Mouse (Mus musculus) kidney, postnatal 14 days (tissue): ENCODE results near the gene Efcab12.

Experiments used
- DNase-seq: peaks from one replicate; pipeline ENCODE4 v3.0.0; 2022; ENCODE audit warnings: mixed read lengths

Gene Efcab12

DNA sequence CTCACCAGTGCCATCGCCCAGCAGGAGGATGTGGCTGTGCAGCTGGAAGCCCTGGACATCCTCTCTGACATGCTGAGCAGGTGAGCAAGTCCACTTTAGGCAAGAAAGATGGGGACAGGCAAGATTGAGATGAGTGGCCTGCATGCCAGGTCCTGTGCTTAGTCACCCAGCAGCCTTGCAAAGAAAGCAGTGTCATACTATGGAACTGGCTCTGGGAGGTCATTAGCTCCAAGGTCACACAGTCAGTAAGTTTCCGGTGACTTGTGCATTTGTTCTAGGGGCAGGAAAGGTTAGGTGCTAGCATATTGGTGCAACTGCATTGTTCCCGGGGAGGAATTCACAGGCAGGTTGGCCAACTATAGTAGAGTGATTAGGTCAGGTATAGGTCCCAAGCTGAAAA, 55.4 kb downstream of the Efcab12 start:
- DNase-seq: no peak

DNA sequence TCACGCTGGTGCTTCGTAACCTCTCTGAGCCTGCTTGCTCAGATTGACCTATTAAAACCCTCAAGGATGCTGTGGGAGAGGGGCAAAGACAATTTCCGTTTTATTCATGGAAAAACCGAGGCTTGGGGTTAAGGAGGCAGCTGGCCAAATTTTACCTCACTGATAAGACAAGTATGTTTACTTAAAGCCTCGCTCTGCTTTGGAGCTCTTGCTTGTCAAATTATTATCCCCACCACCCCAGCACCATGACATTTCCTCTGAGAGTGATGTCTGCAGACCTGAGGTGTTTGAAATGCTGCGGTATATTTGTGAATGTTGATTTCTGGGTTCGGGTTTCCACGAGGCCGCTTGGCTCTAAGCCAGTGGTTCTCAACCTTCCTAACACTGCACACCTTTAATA, 61.8 kb downstream of the Efcab12 start:
- no peak for DNase-seq

DNA sequence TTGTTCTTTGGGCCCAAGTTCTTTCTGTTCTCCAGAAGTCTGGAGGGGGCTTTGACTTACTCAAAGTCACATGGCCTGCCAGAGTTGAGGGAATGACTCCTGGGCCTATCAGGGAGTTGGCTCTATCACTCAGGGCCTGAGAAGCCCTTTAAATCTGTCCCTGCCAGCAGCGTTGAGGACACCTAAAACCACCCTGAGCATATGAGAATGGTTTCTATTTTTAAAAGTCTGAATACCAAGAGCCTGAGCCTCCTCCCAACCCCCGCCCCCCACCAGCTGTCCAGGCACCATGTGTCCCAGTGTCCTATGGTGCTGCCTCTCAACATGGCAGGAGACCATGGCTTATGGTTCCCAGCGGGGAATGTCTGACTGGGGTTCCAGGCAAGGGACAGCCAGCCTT, 62.4 kb downstream of the Efcab12 start:
- DNase-seq: no peak

DNA sequence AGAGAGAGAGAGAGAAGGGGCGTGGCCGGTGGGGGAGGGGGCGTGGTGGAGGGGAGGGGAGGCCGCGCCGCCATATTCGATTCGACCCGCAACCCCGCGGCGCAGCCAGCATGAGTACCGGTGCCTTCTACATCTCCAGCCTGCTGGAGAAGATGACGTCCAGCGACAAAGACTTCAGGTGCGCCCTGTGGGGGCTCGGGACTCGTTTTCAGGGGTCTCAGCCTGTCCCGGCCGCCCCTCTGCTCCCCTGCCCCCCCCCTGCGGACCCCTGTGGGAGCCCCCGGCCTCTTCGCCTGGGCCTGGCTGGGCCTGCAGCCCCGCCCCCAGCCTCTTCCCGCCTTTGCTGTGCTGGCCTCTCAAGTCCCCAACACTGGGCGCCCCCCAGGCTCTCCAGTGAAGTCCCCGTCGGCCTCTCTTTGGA, 63.7 kb downstream of the Efcab12 start, which contains the start of gene Cand2:
Gene Cand2, plus strand, starts transcription at position 38 of the 421 bp plus-strand sequence.
- peak; percentile 60 for DNase-seq

DNA sequence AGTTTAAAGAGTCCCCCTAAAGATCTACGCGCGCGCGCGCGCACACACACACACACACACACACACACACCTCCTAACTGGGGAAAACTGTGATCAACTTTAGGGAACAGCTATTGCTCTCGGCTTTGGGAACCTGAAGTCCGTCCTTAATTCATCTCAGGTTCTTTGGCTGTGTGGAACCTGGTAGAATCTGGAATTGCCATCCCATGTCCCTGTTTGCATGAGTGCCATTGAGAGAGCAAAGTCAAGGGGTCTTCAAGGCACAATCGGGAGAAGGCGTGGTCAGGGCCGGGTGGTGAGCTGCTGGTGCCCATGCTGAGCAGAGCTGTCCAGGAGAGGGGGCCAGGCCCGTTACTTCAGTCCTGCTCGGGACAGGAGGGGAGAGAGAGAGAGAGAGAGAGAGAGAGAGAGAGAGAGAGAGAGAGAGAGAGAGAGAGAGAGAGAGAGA, 64.2 kb downstream of the Efcab12 start:
- DNase-seq: peak; percentile 49

DNA sequence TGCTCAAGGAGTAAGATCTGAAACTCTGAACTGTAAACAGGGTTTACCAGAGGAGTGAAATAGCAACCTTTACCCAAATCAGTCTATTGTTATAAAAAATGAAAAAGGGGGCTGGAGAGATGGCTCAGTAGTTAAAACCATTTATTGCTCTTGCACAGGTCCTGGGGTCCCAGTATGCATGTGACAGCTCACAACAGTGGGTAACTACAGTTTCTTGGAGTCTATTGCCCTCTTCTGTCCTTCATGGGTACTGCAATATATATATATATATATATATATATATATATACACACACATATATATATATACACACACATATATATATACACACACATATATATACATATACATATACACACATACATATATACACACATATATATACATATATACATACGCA, 65.6 kb downstream of the Efcab12 start:
- DNase-seq: no peak

DNA sequence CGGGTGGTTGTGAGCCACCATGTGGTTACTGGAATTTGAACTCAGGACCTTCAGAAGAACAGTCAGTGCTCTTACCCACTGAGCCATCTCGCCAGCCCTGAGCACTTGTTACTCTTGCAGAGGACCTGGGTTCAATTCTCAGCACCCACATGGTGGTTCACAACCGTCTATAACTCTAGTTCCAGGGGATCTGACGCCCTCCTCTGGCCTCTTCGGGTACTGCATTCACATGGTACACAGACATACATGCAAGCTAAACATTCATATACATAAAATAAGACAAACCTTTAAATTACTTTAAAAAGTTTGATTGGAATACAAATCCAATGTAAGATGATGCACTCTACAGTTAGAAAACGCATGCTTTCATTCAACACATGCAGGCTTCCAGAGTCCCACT, 66.0 kb downstream of the Efcab12 start:
- no peak for DNase-seq

DNA sequence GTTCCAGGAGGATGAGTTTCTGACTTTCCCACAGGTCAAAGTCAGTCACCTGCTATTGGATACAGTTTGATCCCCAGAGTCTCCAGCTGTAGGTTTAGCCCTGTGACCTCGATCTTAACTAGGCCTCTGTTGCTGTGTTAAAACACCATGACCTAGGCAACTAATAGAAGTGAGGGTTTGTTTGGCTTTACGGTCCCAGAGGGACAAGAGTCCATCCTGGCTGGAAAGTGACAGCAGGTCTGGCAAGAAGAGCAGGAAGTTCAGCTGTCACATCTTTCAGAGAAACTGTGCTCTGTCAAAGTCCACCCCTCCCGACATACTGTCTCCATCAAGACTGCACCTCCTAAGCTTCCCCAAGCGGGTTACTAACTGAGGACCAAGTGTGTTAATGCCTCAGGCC, 67.4 kb downstream of the Efcab12 start:
- no peak for DNase-seq

DNA sequence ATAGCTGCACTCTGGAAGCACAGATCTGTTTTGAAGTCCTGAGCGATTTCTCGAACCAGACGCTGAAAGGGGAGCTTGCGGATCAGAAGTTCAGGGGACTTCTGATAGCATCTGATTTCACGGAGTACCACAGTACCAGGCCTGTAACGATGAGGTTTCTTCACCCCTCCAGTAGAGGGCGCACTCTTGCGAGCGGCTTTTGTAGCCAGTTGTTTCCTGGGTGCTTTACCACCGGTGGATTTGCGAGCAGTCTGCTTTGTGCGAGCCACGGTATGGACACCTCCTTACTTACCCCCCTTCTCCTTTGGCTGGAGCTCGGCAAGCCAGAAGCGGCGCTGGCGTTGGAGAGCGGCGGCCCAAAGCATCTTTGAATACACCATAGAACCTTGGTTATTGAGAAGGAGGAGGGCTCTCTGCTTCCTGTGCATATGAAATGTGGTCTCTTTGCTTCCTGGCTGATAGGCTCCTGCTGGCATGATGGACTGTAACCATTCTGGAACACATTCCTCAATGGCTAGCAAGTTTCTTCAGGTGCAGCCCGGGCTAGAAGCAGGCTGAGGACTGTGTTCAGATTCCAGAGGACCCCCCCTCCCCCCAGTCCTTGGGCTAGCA, 68.0 kb downstream of the Efcab12 start:
- no peak for DNase-seq

DNA sequence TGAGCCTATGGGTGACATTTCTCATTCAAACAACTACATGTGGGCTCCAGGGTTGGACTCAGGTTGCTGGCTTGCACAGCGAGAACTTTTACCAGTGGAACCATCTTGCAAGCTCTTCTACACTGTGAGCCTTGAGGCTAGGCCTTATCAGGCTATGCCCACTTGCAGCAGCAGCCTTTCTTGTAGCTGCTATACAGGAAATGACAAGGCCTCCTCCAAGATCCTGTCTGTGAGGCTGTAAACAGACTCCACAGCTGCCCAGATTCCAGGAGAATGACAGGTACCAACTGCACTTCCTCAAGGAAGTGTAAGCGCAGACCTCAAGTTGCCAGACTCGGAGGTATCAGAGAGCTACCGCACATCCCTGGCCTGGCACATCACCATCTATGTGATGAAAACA, 70.0 kb downstream of the Efcab12 start:
- DNase-seq: peak; percentile 31

DNA sequence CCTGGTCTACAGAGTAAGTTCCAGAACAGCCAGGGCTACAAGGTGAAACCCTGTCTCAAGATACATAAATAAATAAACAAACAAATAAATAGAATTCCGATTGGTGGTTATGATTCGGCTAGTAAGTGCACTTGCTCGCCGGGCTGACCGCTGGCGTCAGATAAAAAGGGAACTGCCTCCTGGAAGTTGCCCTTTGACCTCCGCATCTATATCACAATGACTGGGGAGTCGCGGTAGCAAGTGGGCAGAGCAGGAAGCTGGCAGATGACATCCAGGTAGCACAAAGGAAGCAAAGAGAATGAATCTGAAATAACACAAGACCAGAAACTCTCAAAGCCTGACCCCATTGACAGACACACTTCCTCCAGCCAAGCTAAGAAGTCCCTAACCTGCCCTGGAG, 70.9 kb downstream of the Efcab12 start:
- DNase-seq: no peak

DNA sequence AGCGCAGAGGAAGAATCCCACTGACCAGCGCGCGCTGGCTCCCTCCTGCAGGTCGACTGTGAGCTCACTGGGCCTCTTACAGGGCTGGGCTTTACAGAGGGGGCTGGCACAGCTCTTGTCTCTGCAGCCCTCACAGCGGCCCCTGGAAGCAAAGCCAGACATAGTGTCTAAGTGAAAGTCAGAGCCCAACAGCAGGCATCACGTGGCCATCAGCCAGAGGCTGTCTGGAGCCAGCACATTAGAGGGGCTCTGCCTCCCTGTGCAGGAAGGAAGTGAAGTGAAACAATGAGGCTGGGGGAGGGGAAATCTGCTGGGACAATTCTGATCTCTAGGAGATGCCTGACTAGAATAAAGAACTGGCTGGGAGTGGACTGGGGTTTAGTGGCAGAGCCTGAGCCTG, 74.0 kb downstream of the Efcab12 start:
- peak; percentile 83 for DNase-seq

DNA sequence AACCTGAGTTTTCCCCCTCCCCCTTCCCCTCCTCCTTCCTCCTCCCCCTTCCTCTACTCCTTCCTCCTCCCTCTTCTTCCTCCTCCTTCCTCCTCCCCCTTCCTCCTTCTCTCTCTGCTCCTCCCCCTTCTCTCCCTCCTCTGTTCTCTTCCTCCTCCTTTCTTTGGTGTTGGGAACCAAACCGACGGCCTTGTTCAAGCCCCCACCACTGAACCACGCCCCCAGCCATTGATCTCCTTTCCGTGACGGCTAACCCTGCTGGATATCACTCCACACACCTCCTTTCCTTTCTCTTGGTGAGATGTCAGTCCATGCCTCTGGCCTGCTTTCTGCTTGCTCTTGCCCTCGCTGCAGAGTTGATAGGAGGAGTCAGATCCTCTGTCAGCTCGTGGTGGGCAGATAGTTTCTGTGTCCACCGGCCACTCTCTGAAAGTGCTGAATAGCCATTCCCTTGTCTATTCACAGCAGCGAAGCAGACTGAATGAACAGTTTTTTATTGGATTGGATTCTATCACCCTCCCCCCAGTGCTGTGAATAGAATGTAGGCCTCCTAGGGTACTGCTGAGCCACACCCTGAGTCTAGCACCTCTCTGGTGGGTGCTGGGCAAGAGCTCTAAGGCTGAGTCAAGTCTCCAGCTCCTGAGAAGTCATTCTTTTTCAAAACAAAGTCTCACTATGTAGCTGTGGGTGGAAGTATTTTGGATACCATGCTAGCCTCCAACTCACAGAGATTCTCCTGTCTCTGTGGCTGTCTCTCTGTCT, 76.0 kb downstream of the Efcab12 start, which contains the start of gene Tmem40:
Gene Tmem40, minus strand, starts transcription at position 416 of the 762 bp plus-strand sequence.
- no peak for DNase-seq

DNA sequence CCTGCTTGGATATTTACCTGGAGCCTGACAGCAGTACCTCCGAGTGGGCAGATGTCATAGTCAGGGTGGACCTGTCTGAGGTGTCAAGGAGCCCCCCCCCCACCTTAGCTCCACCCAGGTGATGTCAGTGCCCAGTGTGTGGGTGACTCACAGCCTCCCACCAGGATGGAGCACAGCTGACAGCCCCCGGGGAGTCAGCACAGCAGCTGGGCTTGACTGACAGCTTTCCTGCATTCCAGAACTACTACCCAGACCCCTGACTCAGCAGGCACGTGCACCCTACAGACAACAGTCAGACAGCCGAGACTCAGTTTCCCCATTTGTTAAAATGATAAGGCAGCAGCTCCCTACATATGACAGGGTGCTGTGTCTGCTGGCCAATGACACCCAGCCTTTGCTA, 77.2 kb downstream of the Efcab12 start:
- no peak for DNase-seq
